Mouse (Mus musculus): ENCODE results near the gene Yipf1. TPM values are rescaled to one million over a fixed set of nuclear protein-coding genes. Genes with fewer than 3 reads are reported as not detected.

Yipf1 gene
- polyA plus RNA-seq, 1 experiment from 2014 or later = 41.1 TPM

DNA sequence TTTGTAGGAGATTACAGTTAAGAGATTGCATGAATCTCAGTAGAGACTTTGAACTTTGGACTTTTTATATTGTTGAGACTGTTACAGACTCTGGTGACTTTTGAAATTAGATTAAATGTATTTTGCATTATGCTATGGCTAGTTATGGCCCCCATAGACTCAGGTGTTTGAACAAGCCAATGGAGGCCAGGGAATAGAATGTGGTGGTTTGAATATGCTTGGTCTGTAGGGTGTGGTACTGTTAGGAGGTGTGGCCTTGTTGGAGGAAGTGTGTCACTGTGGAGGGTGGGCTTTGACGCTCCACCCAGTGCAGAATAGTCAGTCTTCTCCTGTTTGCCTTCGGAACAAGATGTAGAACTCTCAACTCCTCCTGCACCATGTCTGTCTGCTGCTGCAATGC, 8.9 kb downstream of the Yipf1 start:
- Histone ChIP-seq H3K9ac (no peak overlapping the region), H3K27ac (no peak overlapping the region), H3K4me2 (no peak overlapping the region), H3K27me3 (no peaks in the 10 kb centered on the region), H3K4me3 (no peak overlapping the region), H3K4me1 (replicated peaks) (no peaks in the 10 kb centered on the region), H3K36me3 (peaks cover 25% of the 10 kb centered on the region; the same call in 1 of the 2 replicates), H3K9me3 (replicated peaks) (no peaks in the 10 kb centered on the region)
- ATAC-seq (replicated peaks; ENCODE audit: insufficient number of reproducible peaks, insufficient read depth, low FRiP score, low read depth) = no peak
- 91% methylated on average over 2 of the region's 2 CpGs for WGBS

GRCm38 (mm10) chr4:107328530-107328929, 14.4 kb downstream of the Yipf1 start:
- H3K9ac ChIP-seq = no peak overlapping the region
- no peaks in the 10 kb centered on the region for H3K4me1 ChIP-seq (replicated peaks)
- H3K4me2 ChIP-seq = no peak overlapping the region
- no peak for ATAC-seq (replicated peaks; ENCODE audit: insufficient number of reproducible peaks, insufficient read depth, low FRiP score, low read depth)
- H3K36me3 ChIP-seq = peaks cover 21% of the 10 kb centered on the region; the same call in 1 of the 2 replicates
- no peaks in the 10 kb centered on the region for H3K9me3 ChIP-seq (replicated peaks)
- 94% methylated on average over 8 of the region's 8 CpGs for WGBS
- H3K27ac ChIP-seq = no peak overlapping the region
- no peaks in the 10 kb centered on the region for H3K27me3 ChIP-seq
- H3K4me3 ChIP-seq = no peak overlapping the region

- Histone ChIP-seq H3K27ac (no peak overlapping the region), H3K4me3 (no peak overlapping the region), H3K9me3 (replicated peaks) (no peaks in the 10 kb centered on the region), H3K9ac (no peak overlapping the region), H3K4me2 (no peak overlapping the region), H3K4me1 (replicated peaks) (no peaks in the 10 kb centered on the region), H3K27me3 (no peaks in the 10 kb centered on the region), H3K36me3 (peaks cover 7% of the 10 kb centered on the region; the same call in 1 of the 2 replicates)
- WGBS = 90% methylated on average over 4 of the region's 4 CpGs
- ATAC-seq (replicated peaks; ENCODE audit: insufficient number of reproducible peaks, insufficient read depth, low FRiP score, low read depth) = no peak
Measured at GRCm38 (mm10) chr4:107333514-107333913, 19.4 kb downstream of the Yipf1 start.

DNA sequence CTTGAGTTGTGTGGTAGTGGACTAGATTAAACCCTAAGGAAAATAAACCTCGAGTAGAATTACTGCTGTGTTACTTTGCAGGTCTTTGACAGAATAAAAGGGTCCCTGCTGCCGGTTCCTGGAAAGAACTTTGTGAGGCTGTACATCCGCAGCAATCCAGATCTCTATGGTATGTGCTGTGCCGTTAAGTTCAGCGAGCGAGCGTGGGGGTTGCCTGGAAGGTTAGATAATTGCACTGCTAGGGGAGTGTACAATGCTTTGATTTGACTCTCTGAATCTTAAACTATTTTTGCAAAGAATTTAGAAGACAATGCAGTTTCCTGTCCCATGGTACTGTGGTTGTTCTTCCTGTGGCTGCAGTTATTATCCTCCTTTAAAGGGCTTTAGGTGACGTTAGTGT, 22.2 kb downstream of the Yipf1 start:
- no peak for ATAC-seq (replicated peaks; ENCODE audit: insufficient number of reproducible peaks, insufficient read depth, low FRiP score, low read depth)
- no peak overlapping the region for H3K27ac ChIP-seq
- no peaks in the 10 kb centered on the region for H3K9me3 ChIP-seq (replicated peaks)
- no peaks in the 10 kb centered on the region for H3K27me3 ChIP-seq
- H3K9ac ChIP-seq = no peak overlapping the region
- no peak overlapping the region for H3K4me2 ChIP-seq
- no peaks in the 10 kb centered on the region for H3K36me3 ChIP-seq
- no peaks in the 10 kb centered on the region for H3K4me1 ChIP-seq (replicated peaks)
- 49% methylated on average over 8 of the region's 8 CpGs for WGBS
- H3K4me3 ChIP-seq = no peak overlapping the region

DNA sequence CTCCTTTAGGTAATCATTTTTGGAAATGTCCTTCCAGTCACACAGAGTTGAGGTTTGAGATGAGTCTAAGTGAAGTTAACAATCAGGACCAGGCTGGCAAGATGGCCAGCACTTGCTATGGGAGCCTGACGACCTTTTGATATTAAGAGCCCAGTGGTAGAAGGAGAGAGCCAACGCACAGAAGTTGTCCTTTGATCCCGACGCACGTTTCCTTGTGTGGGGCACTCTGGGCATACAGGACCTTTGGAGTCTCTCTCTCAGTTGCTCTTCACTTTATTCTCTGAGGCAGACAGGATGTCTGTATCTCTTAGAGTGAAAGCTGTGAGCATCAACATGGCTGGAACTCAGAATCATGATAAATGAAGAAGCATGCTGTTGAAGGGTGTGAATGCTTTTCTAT, 23.3 kb downstream of the Yipf1 start:
- no peak overlapping the region for H3K9ac ChIP-seq
- no peak for ATAC-seq (replicated peaks; ENCODE audit: insufficient number of reproducible peaks, insufficient read depth, low FRiP score, low read depth)
- no peak overlapping the region for H3K4me2 ChIP-seq
- H3K27me3 ChIP-seq = no peaks in the 10 kb centered on the region
- no peaks in the 10 kb centered on the region for H3K4me1 ChIP-seq (replicated peaks)
- H3K27ac ChIP-seq = no peak overlapping the region
- WGBS = 87% methylated on average over 5 of the region's 5 CpGs
- no peaks in the 10 kb centered on the region for H3K9me3 ChIP-seq (replicated peaks)
- no peaks in the 10 kb centered on the region for H3K36me3 ChIP-seq
- H3K4me3 ChIP-seq = no peak overlapping the region

GRCm38 (mm10) chr4:107341354-107341753, 27.2 kb downstream of the Yipf1 start:
- Histone ChIP-seq H3K4me3 (no peak overlapping the region), H3K9ac (no peak overlapping the region), H3K4me2 (no peak overlapping the region), H3K36me3 (no peaks in the 10 kb centered on the region), H3K27ac (no peak overlapping the region), H3K9me3 (replicated peaks) (no peaks in the 10 kb centered on the region), H3K27me3 (no peaks in the 10 kb centered on the region), H3K4me1 (replicated peaks) (no peaks in the 10 kb centered on the region)
- no peak for ATAC-seq (replicated peaks; ENCODE audit: insufficient number of reproducible peaks, insufficient read depth, low FRiP score, low read depth)
- WGBS = 67% methylated on average over 5 of the region's 5 CpGs

DNA sequence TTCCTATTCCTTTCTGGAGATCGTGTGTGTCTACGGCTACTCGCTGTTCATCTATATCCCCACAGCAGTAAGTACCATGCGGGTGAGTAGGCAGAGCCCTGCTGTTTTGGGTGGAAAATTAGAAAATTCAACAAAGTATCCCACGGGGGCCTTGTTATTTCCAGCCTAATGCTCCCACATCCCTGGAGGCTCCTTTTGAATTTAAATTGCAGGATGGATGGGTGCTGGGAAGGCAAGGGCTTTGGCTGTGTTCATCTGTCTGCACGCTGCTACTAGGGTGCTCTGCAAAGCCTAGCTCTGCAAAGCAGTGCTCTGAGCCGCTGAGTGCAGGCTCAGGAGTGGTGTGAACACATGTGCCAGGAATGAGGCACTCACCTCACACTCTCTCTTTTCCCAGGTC, 30.4 kb downstream of the Yipf1 start:
- no peak for ATAC-seq (replicated peaks; ENCODE audit: insufficient number of reproducible peaks, insufficient read depth, low FRiP score, low read depth)
- no peak overlapping the region for H3K9ac ChIP-seq

DNA sequence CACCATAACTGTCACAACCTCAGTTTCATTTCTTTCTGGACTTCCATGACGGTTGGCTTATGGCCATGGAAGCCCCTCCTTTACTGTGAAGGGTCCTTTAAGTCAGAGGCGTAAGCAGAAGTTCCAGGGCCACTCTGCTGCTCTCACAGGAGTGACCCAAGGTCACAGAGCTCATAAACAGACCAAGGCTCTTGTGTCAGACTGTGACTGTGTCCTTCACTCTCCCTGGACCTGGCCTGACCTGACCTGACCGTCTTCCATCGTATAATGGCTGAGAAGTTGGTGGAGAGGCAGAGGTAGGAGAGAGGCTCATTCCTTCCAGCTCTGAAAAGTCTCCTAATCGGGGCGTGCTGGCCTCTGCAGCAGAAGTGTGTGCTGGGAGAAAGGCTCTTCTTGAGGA, 33.1 kb downstream of the Yipf1 start:
- 78% methylated on average over 6 of the region's 6 CpGs for WGBS
- ATAC-seq (replicated peaks; ENCODE audit: insufficient number of reproducible peaks, insufficient read depth, low FRiP score, low read depth) = no peak

More for the DNA sequence above, 30.4 kb downstream of the Yipf1 start:
- Histone ChIP-seq H3K4me2 (no peak overlapping the region), H3K9me3 (replicated peaks) (no peaks in the 10 kb centered on the region), H3K27me3 (no peaks in the 10 kb centered on the region), H3K4me1 (replicated peaks) (0 out of 2 replicates have a peak, but pooled peaks cover 5% of the 10 kb centered on the region), H3K27ac (no peak overlapping the region), H3K4me3 (no peak overlapping the region), H3K36me3 (no peaks in the 10 kb centered on the region)
- 79% methylated on average over 7 of the region's 7 CpGs for WGBS

GRCm38 (mm10) chr4:107348529-107349310, 34.6 kb downstream of the Yipf1 start:
- Histone ChIP-seq H3K9ac (no peak overlapping the region), H3K36me3 (peaks cover 3% of the 10 kb centered on the region; the same call in 1 of the 2 replicates), H3K9me3 (replicated peaks) (no peaks in the 10 kb centered on the region), H3K27ac (no peak overlapping the region), H3K4me1 (replicated peaks) (0 out of 2 replicates have a peak, but pooled peaks cover 5% of the 10 kb centered on the region), H3K4me2 (no peak overlapping the region), H3K27me3 (no peaks in the 10 kb centered on the region), H3K4me3 (no peak overlapping the region)
- 64% methylated on average over 20 of the region's 20 CpGs for WGBS
- 0 out of 2 replicates have a peak, but pooled peaks have one; percentile 43 for ATAC-seq (replicated peaks; ENCODE audit: insufficient number of reproducible peaks, insufficient read depth, low FRiP score, low read depth)

More for the DNA sequence above, 33.1 kb downstream of the Yipf1 start:
- Histone ChIP-seq H3K27me3 (no peaks in the 10 kb centered on the region), H3K9ac (no peak overlapping the region), H3K4me3 (no peak overlapping the region), H3K4me1 (replicated peaks) (0 out of 2 replicates have a peak, but pooled peaks cover 5% of the 10 kb centered on the region), H3K4me2 (no peak overlapping the region), H3K36me3 (peaks cover 3% of the 10 kb centered on the region; the same call in 1 of the 2 replicates), H3K9me3 (replicated peaks) (no peaks in the 10 kb centered on the region), H3K27ac (no peak overlapping the region)

- no peak overlapping the region for H3K4me3 ChIP-seq
- no peak overlapping the region for H3K27ac ChIP-seq
- H3K4me2 ChIP-seq = no peak overlapping the region
- H3K9me3 ChIP-seq (replicated peaks) = no peaks in the 10 kb centered on the region
- peaks cover 3% of the 10 kb centered on the region; the same call in 1 of the 2 replicates for H3K36me3 ChIP-seq
- ATAC-seq (replicated peaks; ENCODE audit: insufficient number of reproducible peaks, insufficient read depth, low FRiP score, low read depth) = 0 out of 2 replicates have a peak, but pooled peaks have one; percentile 33
- H3K9ac ChIP-seq = no peak overlapping the region
- no peaks in the 10 kb centered on the region for H3K27me3 ChIP-seq
- 57% methylated on average over 8 of the region's 8 CpGs for WGBS
- H3K4me1 ChIP-seq (replicated peaks) = 0 out of 2 replicates have a peak, but pooled peaks cover 5% of the 10 kb centered on the region
Measured at GRCm38 (mm10) chr4:107349311-107350008, 35.3 kb downstream of the Yipf1 start.

- H3K4me3 ChIP-seq = no peak overlapping the region
- no peak overlapping the region for H3K4me2 ChIP-seq
- H3K36me3 ChIP-seq = peaks cover 3% of the 10 kb centered on the region; the same call in 1 of the 2 replicates
- no peaks in the 10 kb centered on the region for H3K9me3 ChIP-seq (replicated peaks)
- H3K27ac ChIP-seq = no peak overlapping the region
- 0 out of 2 replicates have a peak, but pooled peaks cover 5% of the 10 kb centered on the region for H3K4me1 ChIP-seq (replicated peaks)
- H3K9ac ChIP-seq = no peak overlapping the region
- no peak for ATAC-seq (replicated peaks; ENCODE audit: insufficient number of reproducible peaks, insufficient read depth, low FRiP score, low read depth)
- H3K27me3 ChIP-seq = no peaks in the 10 kb centered on the region
Measured at GRCm38 (mm10) chr4:107351368-107351767, 37.2 kb downstream of the Yipf1 start.
